Mouse (Mus musculus) hindbrain, embryonic 12.5 days (tissue): ENCODE results near the gene Lif. TPM values are rescaled to one million over a fixed set of nuclear protein-coding genes. Genes with fewer than 3 reads are reported as not detected.

Experiments used
- ATAC-seq: fragments of 200-750 bp; cut with Nextera tagmentation; 2 replicates; pipeline ENCODE4 v1.8.0; 2017; ENCODE audit warnings: moderate TSS enrichment; ENCODE audit not compliant: low FRiP score
- H3K27ac ChIP-seq: fragments of 300-500 bp; sonication (generic); 2 replicates; pipeline ENCODE4 v1.5.1; 2016; ENCODE audit warnings: mild to moderate bottlenecking
- H3K27me3 ChIP-seq: fragments of 300-500 bp; sonication (generic); 2 replicates; pipeline ENCODE4 v1.6.1; 2016; ENCODE audit warnings: mild to moderate bottlenecking
- H3K36me3 ChIP-seq: fragments of 300-500 bp; sonication (generic); 2 replicates; pipeline ENCODE4 v1.6.1; 2016; ENCODE audit warnings: mild to moderate bottlenecking
- H3K4me1 ChIP-seq: fragments of 300-500 bp; sonication (generic); 2 replicates; pipeline ENCODE4 v1.6.1; 2016
- H3K4me2 ChIP-seq: fragments of 300-500 bp; sonication (generic); replicated peaks from 2 replicates; pipeline ENCODE4 v1.6.1; 2016; ENCODE audit warnings: mild to moderate bottlenecking
- H3K4me3 ChIP-seq: fragments of 300-500 bp; sonication (generic); 2 replicates; pipeline ENCODE4 v1.5.1; 2016; ENCODE audit warnings: mild to moderate bottlenecking
- H3K9ac ChIP-seq: fragments of 300-500 bp; sonication (generic); 2 replicates; pipeline ENCODE4 v1.6.1; 2016; ENCODE audit warnings: mild to moderate bottlenecking, moderate library complexity
- H3K9me3 ChIP-seq: fragments of 300-500 bp; sonication (generic); replicated peaks from 2 replicates; pipeline ENCODE4 v1.6.1; 2016; ENCODE audit warnings: mild to moderate bottlenecking
- WGBS: fragments of 180-500 bp; shearing (Covaris S2); methylation state at CpG from one replicate; pipeline ENCODE4 v1.1.7; 2016; 5-methylcytosine and 5-hydroxymethylcytosine counted together
- polyA plus RNA-seq: library from polyadenylated mRNA; unstranded; fragments of >200 nt; fragmentation: Nextera tagmentation; extraction: Ambion mirVana; gene quantifications from 2 replicates; pipeline ENCODE4 v1.2.1, GENCODE M21; 2016

Gene Lif
- polyA plus RNA-seq, 1 experiment from 2014 or later, result not detected

- Histone ChIP-seq H3K27me3 (peaks cover 73% of the 10 kb centered on the region), H3K4me2 (no peak overlapping the region), H3K4me1 (peaks cover 7% of the 10 kb centered on the region), H3K9me3 (no peaks in the 10 kb centered on the region), H3K36me3 (no peaks in the 10 kb centered on the region), H3K9ac (no peak overlapping the region), H3K4me3 (no peak overlapping the region), H3K27ac (no peak overlapping the region)
- 92% methylated on average over 6 of the region's 6 CpGs for WGBS
- ATAC-seq, result no peak
These were observed 11.1 kb downstream of the Lif start for GRCm38 (mm10) chr11:4268500-4268899.

- Histone ChIP-seq H3K27ac (no peak overlapping the region), H3K4me3 (no peak overlapping the region), H3K4me1 (peaks cover 7% of the 10 kb centered on the region), H3K27me3 (peaks cover 51% of the 10 kb centered on the region), H3K9me3 (no peaks in the 10 kb centered on the region), H3K9ac (no peak overlapping the region), H3K36me3 (no peaks in the 10 kb centered on the region), H3K4me2 (no peak overlapping the region)
- ATAC-seq, result no peak
- WGBS, result 25% methylated on average over 20 of the region's 20 CpGs
These were observed 13.5 kb downstream of the Lif start for GRCm38 (mm10) chr11:4270744-4271459.

GRCm38 (mm10) chr11:4271544-4271943, 14.2 kb downstream of the Lif start:
- 61% methylated on average over 11 of the region's 11 CpGs for WGBS
- H3K9me3 ChIP-seq, result no peaks in the 10 kb centered on the region
- H3K4me1 ChIP-seq, result peaks cover 10% of the 10 kb centered on the region
- no peak overlapping the region for H3K4me2 ChIP-seq
- H3K27me3 ChIP-seq, result peaks cover 44% of the 10 kb centered on the region
- H3K9ac ChIP-seq, result no peak overlapping the region
- no peak for ATAC-seq
- no peak overlapping the region for H3K4me3 ChIP-seq
- no peak overlapping the region for H3K27ac ChIP-seq
- no peaks in the 10 kb centered on the region for H3K36me3 ChIP-seq

DNA sequence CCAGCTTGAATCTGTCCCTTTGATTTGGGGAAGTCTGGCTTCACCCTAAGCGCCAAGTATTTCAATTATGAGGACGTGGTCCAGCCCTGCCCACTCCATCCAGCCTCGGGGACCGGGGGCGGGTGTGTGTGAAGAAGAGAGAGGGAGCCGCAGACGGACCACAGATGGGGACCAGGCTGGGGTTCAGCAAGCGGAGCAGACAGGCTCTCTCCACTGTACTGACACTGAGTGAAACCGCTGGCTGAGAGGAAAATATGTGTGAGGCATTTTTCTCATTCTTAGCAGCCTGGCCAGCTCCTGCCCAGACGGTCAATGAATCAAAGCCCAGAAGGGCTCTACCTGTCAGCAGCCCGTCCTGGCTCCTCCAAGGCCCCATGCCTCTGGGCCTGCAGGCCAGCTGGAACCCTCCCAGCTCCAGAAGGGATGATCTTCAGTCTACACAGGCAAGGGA, 19.1 kb downstream of the Lif start:
- Histone ChIP-seq H3K27me3 (0 out of 2 replicates have a peak, but pooled peaks cover 3% of the 10 kb centered on the region), H3K9ac (no peak overlapping the region), H3K4me3 (no peak overlapping the region), H3K36me3 (no peaks in the 10 kb centered on the region), H3K4me1 (peaks cover 8% of the 10 kb centered on the region; the same call in 1 of the 2 replicates), H3K4me2 (no peak overlapping the region), H3K9me3 (no peaks in the 10 kb centered on the region), H3K27ac (no peak overlapping the region)
- no peak for ATAC-seq
- WGBS, result 59% methylated on average over 11 of the region's 11 CpGs

- H3K9me3 ChIP-seq, result no peaks in the 10 kb centered on the region
- H3K4me3 ChIP-seq, result no peak overlapping the region
- peaks cover 8% of the 10 kb centered on the region; the same call in 1 of the 2 replicates for H3K4me1 ChIP-seq
- no peak overlapping the region for H3K27ac ChIP-seq
- 58% methylated on average over 6 of the region's 7 CpGs for WGBS
- H3K27me3 ChIP-seq, result no peaks in the 10 kb centered on the region
- no peak overlapping the region for H3K4me2 ChIP-seq
- no peak overlapping the region for H3K9ac ChIP-seq
- H3K36me3 ChIP-seq, result no peaks in the 10 kb centered on the region
- no peak for ATAC-seq
These were observed 22.6 kb downstream of the Lif start for GRCm38 (mm10) chr11:4279909-4280308.

DNA sequence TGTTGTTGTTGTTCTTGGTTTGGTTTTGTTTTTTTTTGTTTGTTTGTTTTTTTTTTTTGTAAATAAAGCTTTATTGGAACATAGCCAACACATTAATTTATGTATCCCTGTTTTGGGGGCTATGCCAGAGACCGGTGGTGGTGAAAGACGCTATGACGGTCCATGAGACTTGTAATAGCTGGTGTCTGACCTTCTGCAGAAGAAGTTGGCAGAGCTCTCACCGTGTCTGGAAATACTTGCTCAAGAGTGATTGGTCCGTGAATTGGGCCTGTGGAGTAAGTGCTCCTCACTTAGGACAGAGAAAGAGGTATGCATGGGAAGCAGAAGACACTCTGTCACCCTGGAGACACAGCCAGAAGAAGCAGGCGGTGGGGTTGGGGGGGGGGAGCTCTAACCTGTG, 24.5 kb downstream of the Lif start:
- Histone ChIP-seq H3K4me2 (no peak overlapping the region), H3K36me3 (no peaks in the 10 kb centered on the region), H3K9ac (no peak overlapping the region), H3K4me1 (peaks cover under 1% of the 10 kb centered on the region; the same call in 1 of the 2 replicates), H3K4me3 (no peak overlapping the region), H3K9me3 (no peaks in the 10 kb centered on the region), H3K27me3 (no peaks in the 10 kb centered on the region), H3K27ac (no peak overlapping the region)
- 87% methylated on average over 6 of the region's 6 CpGs for WGBS
- no peak for ATAC-seq

GRCm38 (mm10) chr11:4283627-4284026, 26.3 kb downstream of the Lif start:
- Histone ChIP-seq H3K27me3 (no peaks in the 10 kb centered on the region), H3K36me3 (no peaks in the 10 kb centered on the region), H3K9ac (no peak overlapping the region), H3K9me3 (no peaks in the 10 kb centered on the region), H3K4me3 (no peak overlapping the region), H3K27ac (no peak overlapping the region), H3K4me2 (no peak overlapping the region), H3K4me1 (no peaks in the 10 kb centered on the region)
- 17% methylated on average over 4 of the region's 4 CpGs for WGBS
- ATAC-seq, result no peak

GRCm38 (mm10) chr11:4289280-4289679, 31.9 kb downstream of the Lif start:
- no peaks in the 10 kb centered on the region for H3K4me1 ChIP-seq
- H3K27ac ChIP-seq, result no peak overlapping the region
- H3K27me3 ChIP-seq, result no peaks in the 10 kb centered on the region
- H3K36me3 ChIP-seq, result no peaks in the 10 kb centered on the region
- no peak overlapping the region for H3K9ac ChIP-seq
- 68% methylated on average over 3 of the region's 3 CpGs for WGBS
- H3K4me3 ChIP-seq, result no peak overlapping the region
- no peaks in the 10 kb centered on the region for H3K9me3 ChIP-seq
- no peak overlapping the region for H3K4me2 ChIP-seq
- no peak for ATAC-seq

DNA sequence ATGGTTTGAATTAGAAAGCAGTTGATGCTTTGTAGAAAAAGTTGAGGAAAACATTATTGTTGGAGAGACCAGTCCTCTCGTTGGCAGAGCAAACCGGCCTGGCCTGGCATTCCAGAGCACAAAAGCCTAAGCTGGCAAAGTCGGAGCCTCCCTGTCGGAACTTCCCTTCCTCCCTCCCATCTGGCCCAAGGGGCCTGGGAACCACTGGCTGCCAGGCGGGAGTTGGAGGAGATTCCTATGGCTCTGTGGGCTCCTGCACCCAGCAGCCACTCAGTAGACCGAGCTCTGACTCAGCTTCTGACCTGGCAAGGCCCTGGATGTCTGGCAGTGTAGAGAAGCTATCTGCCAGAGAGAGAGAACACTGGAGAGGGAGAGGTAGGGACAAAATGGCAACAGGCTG, 34.3 kb downstream of the Lif start:
- ATAC-seq, result no peak
- H3K36me3 ChIP-seq, result no peaks in the 10 kb centered on the region
- 85% methylated on average over 6 of the region's 6 CpGs for WGBS
- H3K27ac ChIP-seq, result no peak overlapping the region
- no peak overlapping the region for H3K4me3 ChIP-seq
- no peaks in the 10 kb centered on the region for H3K9me3 ChIP-seq
- peaks cover 8% of the 10 kb centered on the region for H3K4me1 ChIP-seq
- no peaks in the 10 kb centered on the region for H3K27me3 ChIP-seq
- no peak overlapping the region for H3K9ac ChIP-seq
- H3K4me2 ChIP-seq, result no peak overlapping the region

DNA sequence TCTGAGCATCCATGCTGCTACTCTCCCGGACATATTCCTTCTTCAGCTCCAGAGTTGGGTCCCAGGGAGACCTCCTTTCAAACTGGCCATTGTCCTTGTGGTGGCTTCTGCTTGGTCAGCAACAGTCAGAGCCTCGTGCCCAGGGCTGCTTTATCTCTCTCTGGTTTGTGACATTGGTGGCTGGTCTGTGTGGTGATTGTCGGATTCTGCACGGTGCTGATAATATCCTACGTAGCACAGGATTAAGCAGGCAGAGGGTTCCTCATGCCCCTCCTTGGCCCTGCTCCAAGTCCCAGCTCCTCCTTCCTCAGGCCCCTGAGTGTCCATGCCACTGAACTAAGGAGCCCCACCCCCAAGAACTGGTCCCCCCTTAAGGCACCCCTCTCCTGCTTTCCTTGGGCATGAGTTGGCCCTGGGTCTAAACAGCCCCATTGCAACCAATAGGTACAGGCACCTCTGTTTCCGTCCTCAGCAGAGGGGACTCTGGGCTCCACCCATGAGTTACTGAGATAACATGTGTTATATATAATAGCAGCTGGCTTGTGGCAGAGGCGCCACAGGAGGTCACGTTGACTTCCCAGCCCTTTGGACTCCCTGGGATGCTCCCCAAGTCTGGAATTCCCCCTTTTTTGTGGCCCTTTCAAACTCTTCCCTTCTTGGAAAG, 35.0 kb downstream of the Lif start:
- ATAC-seq, result no peak
- no peaks in the 10 kb centered on the region for H3K27me3 ChIP-seq
- H3K36me3 ChIP-seq, result no peaks in the 10 kb centered on the region
- peaks cover 14% of the 10 kb centered on the region for H3K4me1 ChIP-seq
- H3K9me3 ChIP-seq, result no peaks in the 10 kb centered on the region
- WGBS, result 81% methylated on average over 8 of the region's 8 CpGs
- no peak overlapping the region for H3K9ac ChIP-seq
- no peak overlapping the region for H3K27ac ChIP-seq
- H3K4me3 ChIP-seq, result no peak overlapping the region
- no peak overlapping the region for H3K4me2 ChIP-seq

DNA sequence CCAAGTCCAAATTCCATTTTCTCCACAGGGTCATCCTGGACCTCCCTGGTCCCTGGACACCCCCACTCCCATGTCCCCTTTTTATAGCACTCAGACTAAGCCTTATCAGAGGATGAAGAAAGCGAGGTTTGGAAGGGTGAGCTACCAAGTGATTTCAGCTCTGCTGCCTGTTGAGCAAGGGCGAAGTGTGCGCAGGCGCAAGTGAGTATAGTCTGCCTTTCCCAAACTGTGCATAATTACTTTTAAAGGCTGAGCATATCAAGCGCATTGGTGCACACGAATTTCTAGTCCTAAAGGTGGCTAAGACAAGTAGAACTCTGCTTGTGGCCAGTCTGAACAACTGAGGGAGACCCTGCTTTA, 35.5 kb downstream of the Lif start:
- no peak overlapping the region for H3K4me3 ChIP-seq
- no peak for ATAC-seq

DNA sequence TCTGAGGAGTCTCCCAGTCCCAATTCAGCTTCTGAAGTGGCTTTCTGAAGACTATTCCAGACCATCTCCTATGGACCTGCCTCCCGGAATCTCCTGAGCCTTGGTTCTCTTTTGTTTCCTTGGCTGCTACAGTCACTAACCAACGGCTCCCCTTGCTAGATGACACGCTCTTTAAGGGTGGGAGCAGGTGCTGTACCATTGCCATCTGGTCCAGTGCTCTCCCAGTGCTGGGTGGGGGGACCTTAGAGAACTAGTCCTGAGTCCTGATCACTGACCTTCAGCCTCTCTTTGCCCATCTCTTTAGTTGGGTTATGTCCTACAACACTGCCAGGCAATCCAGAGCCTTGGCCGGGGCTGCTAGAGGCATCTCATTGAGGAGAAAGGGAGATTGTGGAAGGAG, 36.1 kb downstream of the Lif start:
- 82% methylated on average over 4 of the region's 4 CpGs for WGBS
- Histone ChIP-seq H3K36me3 (no peaks in the 10 kb centered on the region), H3K9me3 (no peaks in the 10 kb centered on the region), H3K4me2 (no peak overlapping the region), H3K27ac (no peak overlapping the region), H3K4me3 (no peak overlapping the region), H3K4me1 (peaks cover 14% of the 10 kb centered on the region), H3K9ac (no peak overlapping the region), H3K27me3 (no peaks in the 10 kb centered on the region)
- ATAC-seq, result no peak

More for the DNA sequence above, 35.5 kb downstream of the Lif start:
- Histone ChIP-seq H3K9me3 (no peaks in the 10 kb centered on the region), H3K4me2 (no peak overlapping the region), H3K9ac (no peak overlapping the region), H3K27me3 (no peaks in the 10 kb centered on the region), H3K36me3 (no peaks in the 10 kb centered on the region), H3K4me1 (peaks cover 14% of the 10 kb centered on the region), H3K27ac (no peak overlapping the region)
- WGBS, result 85% methylated on average over 6 of the region's 6 CpGs

- H3K36me3 ChIP-seq, result no peaks in the 10 kb centered on the region
- H3K4me2 ChIP-seq, result no peak overlapping the region
- no peaks in the 10 kb centered on the region for H3K9me3 ChIP-seq
- ATAC-seq, result no peak
- WGBS, result 81% methylated on average over 6 of the region's 6 CpGs
- H3K4me1 ChIP-seq, result peaks cover 20% of the 10 kb centered on the region
- H3K4me3 ChIP-seq, result no peak overlapping the region
- H3K27ac ChIP-seq, result no peak overlapping the region
- H3K9ac ChIP-seq, result no peak overlapping the region
- no peaks in the 10 kb centered on the region for H3K27me3 ChIP-seq
These were observed 36.7 kb downstream of the Lif start for GRCm38 (mm10) chr11:4294047-4294446.
